Comparison of ENCODE assay signal across 9 mouse cellular contexts in genomic region chr6:88732643-88733613, GRCm38 (mm10). TPM values are rescaled to one million over a fixed set of nuclear protein-coding genes. Genes with fewer than 3 reads are reported as not detected.
A peak's percentile ranks its signal among the peaks of the same experiment; 100 is the strongest.
DNase-seq lines count a peak whose midpoint lies in the region; ATAC-seq and TF ChIP-seq lines count a peak whose summit lies in the region.
"Had no signal": no experiment of that assay in that cellular context is flagged by ENCODE, and none has a peak within 500 bp of the region (broad histone marks: within the 10 kb centered on the region; RNA-seq: fewer than 3 reads in every experiment).

No protein-coding gene starts in this region.

- no peak for ATAC-seq in cerebellum, adult (ENCODE audit: insufficient number of reproducible peaks, low FRiP score, low TSS enrichment)
- peak; percentile 50; the same call in 1 of the 2 replicates for ATAC-seq in stomach, postnatal 0 days (ENCODE audit: low FRiP score, low TSS enrichment)
- ATAC-seq in activated CD4-positive, CD25-positive, alpha-beta regulatory T cell, adult 4 months, result no peak

- no peak overlapping the region for H3K4me3 ChIP-seq in limb, embryonic 10.5 days
- no peak overlapping the region for H3K4me3 ChIP-seq in stomach, postnatal 0 days (ENCODE audit: low read depth, low read length)

- peak; percentile 34 for DNase-seq in cerebellum, adult 9-11 months
- peak; percentile 36 for DNase-seq in lung, postnatal 36 days
- no peak for DNase-seq in lung, postnatal 14 days
- DNase-seq in limb, embryonic 10.5 days (ENCODE audit: low spot score), result no peak
- peak; percentile 63 for DNase-seq in stomach, postnatal 0 days (ENCODE audit: low spot score)
- no peak for DNase-seq in right cerebral cortex, postnatal 10 days (ENCODE audit: low spot score in 2 of 2)
- DNase-seq: B cell, adult 2 months had no signal

- TF ChIP-seq EP300 in stomach, postnatal 0 days (optimal IDR thresholded peaks at IDR 0.05), result no peak

- H3K9me3 ChIP-seq in limb, embryonic 10.5 days (replicated peaks), result no peaks in the 10 kb centered on the region
- no peaks in the 10 kb centered on the region for H3K9me3 ChIP-seq in stomach, postnatal 0 days (ENCODE audit: control insufficient read depth, low read length)

- H3K4me1 ChIP-seq in limb, embryonic 10.5 days, result peaks cover 22% of the 10 kb centered on the region
- peaks cover 9% of the 10 kb centered on the region for H3K4me1 ChIP-seq in stomach, postnatal 0 days (replicated peaks; ENCODE audit: control insufficient read depth, insufficient read depth)

- TF ChIP-seq CTCF in stomach, postnatal 0 days (IDR thresholded peaks at IDR 0.05; ENCODE audit: low read depth), result no peak

- no peaks in the 10 kb centered on the region for H3K36me3 ChIP-seq in limb, embryonic 10.5 days
- no peaks in the 10 kb centered on the region for H3K36me3 ChIP-seq in stomach, postnatal 0 days (ENCODE audit: control insufficient read depth, insufficient read depth, low read length)

- peaks cover 4% of the 10 kb centered on the region; the same call in 1 of the 2 replicates for H3K27me3 ChIP-seq in limb, embryonic 10.5 days (ENCODE audit: low read depth, poor library complexity, severe bottlenecking)
- no peaks in the 10 kb centered on the region for H3K27me3 ChIP-seq in stomach, postnatal 0 days (ENCODE audit: control insufficient read depth, insufficient read depth, low read length)

- H3K27ac ChIP-seq in limb, embryonic 10.5 days, result peak overlapping the region; percentile 70
- H3K27ac ChIP-seq in stomach, postnatal 0 days (replicated peaks), result no peak overlapping the region

- H3K9ac ChIP-seq in stomach, postnatal 0 days (ENCODE audit: low read length), result no peak overlapping the region

- 71% methylated on average over 17 of the region's 17 CpGs for WGBS in limb, embryonic 10.5 days
- 62% methylated on average over 17 of the region's 17 CpGs for WGBS in stomach, postnatal 0 days

- H3K4me2 ChIP-seq in stomach, postnatal 0 days (replicated peaks; ENCODE audit: low read depth), result no peak overlapping the region

RNA-seq across cellular contexts. Expression of gene Mgll, which starts 8.7 kb away (rescaled TPM):
- 1.6 and 3.3 TPM in 2 replicates for polyA plus RNA-seq in limb, embryonic 10.5 days (2016; fragmentation: Nextera tagmentation; extraction: Ambion mirVana)
- polyA plus RNA-seq in stomach, postnatal 0 days (2015; fragmentation: Nextera tagmentation; extraction: Ambion mirVana), result 117 and 127 TPM in 2 replicates
- under 1 TPM; 0.53 to 0.75 TPM for polyA plus RNA-seq in activated CD4-positive, CD25-positive, alpha-beta regulatory T cell, adult 4 months (2017; shearing (Covaris generic))

Comparison
In these comparisons a context has a peak if more than half of its experiments do, and no peak if none do; other contexts are left out.
1. DNase-seq: peak in cerebellum, adult 9-11 months (single experiment), lung, postnatal 36 days (single experiment) and stomach, postnatal 0 days (single experiment); none in lung, postnatal 14 days (single experiment), limb, embryonic 10.5 days (single experiment) and right cerebral cortex, postnatal 10 days (0 of 2).
2. RNA of gene Mgll, which starts 8.7 kb away (polyA plus RNA-seq): 117 to 127 TPM in stomach, postnatal 0 days; 1.6 to 3.3 TPM in limb, embryonic 10.5 days and 0.53 to 0.75 TPM in activated CD4-positive, CD25-positive, alpha-beta regulatory T cell, adult 4 months; every median in the first group is over 10 times any median in the second.